Mouse (Mus musculus) myocyte (in vitro differentiated cells): ENCODE data around the gene Rps28. TPM values are rescaled to one million over a fixed set of nuclear protein-coding genes. Genes with fewer than 3 reads are reported as not detected.

ENCODE experiments used
- H3K27me3 ChIP-seq: one replicate; pipeline ENCODE4 v1.6.1; 2011; ENCODE audit not compliant: control insufficient read depth, insufficient read depth, insufficient read length
- H3K36me3 ChIP-seq: one replicate; pipeline ENCODE4 v1.6.1; 2011; ENCODE audit not compliant: control insufficient read depth, insufficient read depth
- H3K4me2 ChIP-seq: one replicate; pipeline ENCODE4 v1.6.1; 2011; ENCODE audit warnings: low read depth, control low read depth
- H3K4me3 ChIP-seq: one replicate; pipeline ENCODE4 v1.5.1; 2011; ENCODE audit warnings: mild to moderate bottlenecking, control low read depth, moderate library complexity
- H3K79me2 ChIP-seq: one replicate; pipeline ENCODE4 v1.6.1; 2011; ENCODE audit not compliant: control insufficient read depth, insufficient read depth
- H3ac ChIP-seq: one replicate; pipeline ENCODE4 v1.6.1; 2011; ENCODE audit not compliant: control insufficient read depth, insufficient read length
- CEBPB ChIP-seq: IDR thresholded peaks from 2 replicates; pipeline ENCODE4 v1.6.1; 2011; ENCODE audit warnings: mild to moderate bottlenecking, moderate library complexity; ENCODE audit not compliant: poor library complexity, insufficient read depth, severe bottlenecking
- E2F4 ChIP-seq: IDR thresholded peaks from one replicate; pipeline ENCODE4 v1.6.1; 2011; ENCODE audit warnings: mild to moderate bottlenecking, control low read depth, moderate library complexity; ENCODE audit not compliant: insufficient read depth
- MAX ChIP-seq: IDR thresholded peaks from one replicate; pipeline ENCODE4 v1.6.1; 2011; ENCODE audit warnings: low read depth, mild to moderate bottlenecking, control low read depth
- MYOD1 ChIP-seq, 3 experiments: IDR thresholded peaks; one replicate each; pipeline ENCODE4 v1.6.1; 2011; ENCODE audit warnings: control low read depth in 2 of 3, low read depth in 2 of 3, mild to moderate bottlenecking in 2 of 3, moderate library complexity in 1 of 3; ENCODE audit not compliant: insufficient read length in 2 of 3, control insufficient read depth in 1 of 3
- MYOG ChIP-seq, 3 experiments: IDR thresholded peaks; one replicate each; pipeline ENCODE4 v1.6.1; 2011; ENCODE audit warnings: control low read depth in 2 of 3, low read depth in 2 of 3, mild to moderate bottlenecking in 2 of 3; ENCODE audit not compliant: insufficient read length in 2 of 3, control insufficient read depth in 1 of 3, insufficient read depth in 1 of 3
- POLR2A ChIP-seq: IDR thresholded peaks from one replicate; pipeline ENCODE4 v1.6.1; 2011; ENCODE audit warnings: low read depth, mild to moderate bottlenecking, control low read depth, moderate library complexity; ENCODE audit not compliant: insufficient read length
- POLR2AphosphoS2 ChIP-seq: IDR thresholded peaks from one replicate; pipeline ENCODE4 v1.6.1; 2011; ENCODE audit warnings: low read depth, control low read depth; ENCODE audit not compliant: insufficient read length
- REST ChIP-seq: IDR thresholded peaks from one replicate; pipeline ENCODE4 v1.6.1; 2011; ENCODE audit warnings: mild to moderate bottlenecking, control low read depth, moderate library complexity; ENCODE audit not compliant: insufficient read depth, insufficient read length
- SRF ChIP-seq: IDR thresholded peaks from one replicate; pipeline ENCODE4 v1.6.1; 2011; ENCODE audit warnings: low read depth; ENCODE audit not compliant: control insufficient read depth, insufficient read length
- TCF12 ChIP-seq: IDR thresholded peaks from one replicate; pipeline ENCODE4 v1.6.1; 2011; ENCODE audit warnings: mild to moderate bottlenecking, control low read depth; ENCODE audit not compliant: poor library complexity, insufficient read depth, severe bottlenecking
- TCF3 ChIP-seq: IDR thresholded peaks from one replicate; pipeline ENCODE4 v1.6.1; 2011; ENCODE audit warnings: low read depth, control low read depth; ENCODE audit not compliant: insufficient read length
- USF1 ChIP-seq: IDR thresholded peaks from one replicate; pipeline ENCODE4 v1.6.1; 2011; ENCODE audit warnings: low read depth, mild to moderate bottlenecking, control low read depth, moderate library complexity
- polyA plus RNA-seq: library from polyadenylated mRNA; unstranded; fragments of >200 nt; fragmentation: generic; extraction: Trizol; gene quantifications from one replicate; pipeline ENCODE4 v1.2.1, GENCODE M21; 2012; ENCODE audit warnings: missing spikeins

The Rps28 gene
- polyA plus RNA-seq, 1 experiment, result 6,768 TPM

DNA sequence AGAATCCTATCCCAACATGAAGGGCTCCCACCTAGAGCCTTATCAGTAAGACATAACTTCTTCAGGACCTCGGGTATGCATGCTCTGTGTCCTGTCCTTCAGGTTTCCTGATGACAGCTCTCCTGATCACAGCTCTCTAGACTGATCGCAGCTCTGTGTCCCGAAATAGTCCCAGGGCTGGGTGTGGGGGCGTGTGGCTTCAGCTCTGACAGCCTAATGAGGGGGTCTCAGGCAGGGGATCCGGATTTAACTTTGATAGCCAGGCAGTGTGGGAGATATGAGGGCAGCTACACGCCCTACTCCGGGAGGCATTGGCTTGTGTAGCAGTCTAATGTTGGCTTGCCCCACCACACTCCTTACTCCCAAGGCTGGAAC is 13.2 kb downstream of the Rps28 start:
- H3K27me3 ChIP-seq, result no peaks in the 10 kb centered on the region
- peak overlapping the region; percentile 99 for H3K4me2 ChIP-seq
- H3ac ChIP-seq, result no peak overlapping the region
- peak overlapping the region; percentile 33 for H3K4me3 ChIP-seq
- H3K79me2 ChIP-seq, result no peaks in the 10 kb centered on the region
- H3K36me3 ChIP-seq, result no peaks in the 10 kb centered on the region
- TF ChIP-seq POLR2A (no peak), MAX (no peak), MYOD1 (IDR thresholded peaks at IDR 0.05; ENCODE audit: control insufficient read depth in 1 of 3, insufficient read length in 2 of 3, low read depth in 2 of 3) (no peak), TCF12 (no peak), POLR2AphosphoS2 (no peak), REST (no peak), E2F4 (no peak), SRF (no peak), TCF3 (no peak), USF1 (no peak), CEBPB (no peak), MYOG (IDR thresholded peaks at IDR 0.05; ENCODE audit: control insufficient read depth in 1 of 3, insufficient read depth in 1 of 3, insufficient read length in 2 of 3, low read depth in 2 of 3) (no peak)

DNA sequence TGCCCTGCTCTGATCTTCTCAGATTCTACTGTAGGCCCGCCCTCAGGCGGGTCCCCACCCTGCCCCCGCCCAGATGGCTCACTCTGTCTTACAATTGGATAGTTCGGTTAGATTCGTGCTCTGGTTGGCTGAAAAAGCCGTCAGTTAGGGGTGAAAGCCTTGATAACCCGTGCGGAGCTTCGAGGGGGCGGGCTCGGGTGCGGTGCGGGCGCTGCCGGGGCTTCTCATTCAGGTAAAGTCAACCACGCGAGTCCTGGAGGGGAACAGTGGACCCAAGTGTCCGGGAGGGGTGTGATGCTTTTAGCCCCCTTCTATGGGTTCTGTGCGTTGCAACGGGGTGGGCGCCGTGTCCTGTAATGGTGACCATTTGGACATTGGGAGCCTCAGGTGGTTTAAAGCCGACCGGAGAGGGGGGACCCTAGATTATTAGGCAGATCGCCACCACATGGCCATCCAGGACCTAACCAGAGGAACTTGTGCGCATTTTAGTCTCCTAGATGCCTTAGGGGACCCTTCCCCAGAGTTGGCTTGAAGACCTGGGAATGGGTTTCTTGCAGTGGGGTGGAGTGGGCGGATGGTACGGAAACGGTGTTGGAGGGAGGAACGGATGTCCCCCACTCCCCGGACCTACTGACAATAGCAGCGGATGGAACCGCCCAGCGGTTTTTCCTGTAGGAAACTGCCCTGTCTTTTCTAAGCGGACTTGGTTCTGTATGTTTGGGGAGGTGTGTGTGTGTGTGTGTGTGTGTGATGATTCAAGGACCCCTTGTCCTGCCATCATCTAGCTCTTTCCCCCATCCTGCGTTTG is 13.8 kb downstream of the Rps28 start, which contains the start of gene Kank3:
Gene Kank3, plus strand, starts transcription at position 186 of the 808 bp plus-strand sequence.
- Histone ChIP-seq H3K4me3 (peak within 1 kb of the TSS; percentile 33), H3K36me3 (no peaks in the 10 kb centered on the region), H3K27me3 (no peaks in the 10 kb centered on the region), H3K4me2 (peak within 1 kb of the TSS; percentile 99), H3ac (no peak within 1 kb of the TSS), H3K79me2 (no peaks in the 10 kb centered on the region)
- TF ChIP-seq MYOD1 (IDR thresholded peaks at IDR 0.05; ENCODE audit: control insufficient read depth in 1 of 3, insufficient read length in 2 of 3, low read depth in 2 of 3) (no peak), MYOG (IDR thresholded peaks at IDR 0.05; ENCODE audit: control insufficient read depth in 1 of 3, insufficient read depth in 1 of 3, insufficient read length in 2 of 3, low read depth in 2 of 3) (no peak), USF1 (no peak), MAX (no peak), TCF3 (no peak), E2F4 (no peak), TCF12 (no peak), CEBPB (no peak), POLR2AphosphoS2 (no peak), POLR2A (no peak), REST (no peak), SRF (no peak)

DNA sequence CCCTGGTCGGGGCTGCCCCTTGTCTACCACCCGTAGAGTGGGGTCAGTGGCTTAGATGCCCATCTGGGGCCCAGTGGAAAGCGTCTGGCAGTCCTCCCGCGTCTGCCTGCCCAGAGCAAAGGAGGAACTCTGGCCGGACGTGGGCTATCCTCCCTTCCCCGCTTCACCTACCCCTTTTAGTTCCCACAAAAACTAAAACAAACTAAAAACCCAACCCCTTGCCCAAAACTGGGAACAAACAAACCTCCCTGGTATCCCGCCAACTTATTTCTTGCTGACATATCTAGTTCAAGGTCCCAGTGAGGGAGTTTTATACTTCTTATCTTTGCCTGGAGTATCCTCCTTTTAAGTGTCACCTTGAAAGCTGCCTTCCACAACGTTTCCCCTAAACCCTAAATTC is 16.2 kb downstream of the Rps28 start:
- no peaks in the 10 kb centered on the region for H3K27me3 ChIP-seq
- H3K4me2 ChIP-seq, result no peak overlapping the region
- H3ac ChIP-seq, result no peak overlapping the region
- H3K79me2 ChIP-seq, result no peaks in the 10 kb centered on the region
- H3K4me3 ChIP-seq, result no peak overlapping the region
- H3K36me3 ChIP-seq, result no peaks in the 10 kb centered on the region
- no peak for TF ChIP-seq TCF3
- no peak for TF ChIP-seq MAX
- no peak for TF ChIP-seq USF1
- no peak for TF ChIP-seq REST
- TF ChIP-seq TCF12, result no peak
- no peak for TF ChIP-seq MYOG (IDR thresholded peaks at IDR 0.05; ENCODE audit: control insufficient read depth in 1 of 3, insufficient read depth in 1 of 3, insufficient read length in 2 of 3, low read depth in 2 of 3)
- no peak for TF ChIP-seq MYOD1 (IDR thresholded peaks at IDR 0.05; ENCODE audit: control insufficient read depth in 1 of 3, insufficient read length in 2 of 3, low read depth in 2 of 3)
- no peak for TF ChIP-seq CEBPB
- no peak for TF ChIP-seq POLR2AphosphoS2
- TF ChIP-seq E2F4, result no peak
- TF ChIP-seq SRF, result no peak
- TF ChIP-seq POLR2A, result no peak

DNA sequence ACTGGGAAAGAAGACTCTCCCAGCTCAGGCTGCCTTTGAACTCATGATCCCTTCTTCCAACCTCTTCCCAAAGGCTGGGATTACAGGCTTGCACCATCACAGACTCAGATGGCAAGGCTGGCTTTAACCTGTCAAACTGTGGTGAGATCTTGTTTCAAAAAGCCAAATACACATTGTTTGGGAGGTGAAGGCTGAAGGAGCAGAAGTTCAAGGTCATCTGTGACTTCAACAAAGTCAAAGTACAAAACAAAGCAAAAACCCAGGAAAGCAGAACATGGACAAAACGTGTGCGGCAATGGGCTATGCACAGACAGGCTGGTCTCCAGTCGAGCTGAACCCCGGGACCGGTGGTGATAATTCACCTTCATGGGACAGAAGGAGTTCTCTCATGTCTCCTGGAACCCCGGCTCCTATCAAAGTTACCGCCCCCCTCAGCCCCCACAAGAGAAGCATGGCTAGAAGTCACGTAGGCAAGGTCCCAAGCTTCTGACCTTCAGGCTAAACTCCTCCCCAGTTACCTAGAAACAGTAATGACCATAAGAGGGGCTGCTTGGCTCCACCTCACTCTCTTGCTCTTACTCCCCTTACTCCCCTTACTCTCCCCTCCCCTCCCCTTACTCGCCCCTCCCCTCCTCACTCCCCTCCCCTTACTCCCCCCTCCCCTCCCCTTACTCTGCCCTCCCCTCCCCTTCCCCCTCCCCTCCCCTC is 17.0 kb downstream of the Rps28 start:
- Histone ChIP-seq H3K79me2 (no peaks in the 10 kb centered on the region), H3K4me3 (no peak overlapping the region), H3K36me3 (no peaks in the 10 kb centered on the region), H3K27me3 (no peaks in the 10 kb centered on the region), H3ac (no peak overlapping the region), H3K4me2 (no peak overlapping the region)
- TF ChIP-seq MYOD1 (IDR thresholded peaks at IDR 0.05; ENCODE audit: control insufficient read depth in 1 of 3, insufficient read length in 2 of 3, low read depth in 2 of 3) (no peak), CEBPB (no peak), E2F4 (no peak), MYOG (IDR thresholded peaks at IDR 0.05; ENCODE audit: control insufficient read depth in 1 of 3, insufficient read depth in 1 of 3, insufficient read length in 2 of 3, low read depth in 2 of 3) (no peak), POLR2A (no peak), TCF12 (no peak), SRF (no peak), REST (no peak), POLR2AphosphoS2 (no peak), MAX (no peak), USF1 (no peak), TCF3 (no peak)
